Mouse (Mus musculus) adrenal gland, adult (tissue): ENCODE measurements around the gene Xcl1.

Experiments used
- DNase-seq, 2 experiments: peaks; one replicate each; pipeline ENCODE4 v3.0.0; 2022 to 2023; ENCODE audit warnings: low spot score in 1 of 2; ENCODE audit not compliant: inconsistent age in 2 of 2

Gene Xcl1

GRCm38 (mm10) chr1:164926534-164927160 lies 8.7 kb downstream of the Xcl1 start:
- peak; percentile 33 to 73 for DNase-seq

DNA sequence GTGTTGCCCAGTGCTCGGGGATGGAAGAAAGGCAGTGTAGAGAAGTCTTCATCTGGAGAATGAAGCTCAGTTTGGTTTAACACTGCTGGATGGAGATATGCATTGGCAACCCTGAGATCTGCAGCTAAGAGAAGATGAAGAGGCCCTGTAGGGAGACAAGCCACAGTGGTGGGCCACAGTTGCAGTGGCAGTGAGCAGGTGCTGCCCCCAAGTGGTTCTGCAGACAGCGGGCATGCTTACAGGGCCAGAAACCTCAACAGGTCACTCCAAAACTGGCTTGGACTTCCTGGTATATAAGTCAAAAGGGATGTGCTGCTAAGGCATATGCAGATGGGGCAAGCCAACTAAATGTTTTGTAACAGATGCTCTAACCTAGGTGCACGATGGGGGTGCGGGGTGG lies 30.3 kb downstream of the Xcl1 start:
- DNase-seq = peak; percentile 30 to 66

GRCm38 (mm10) chr1:164900696-164901095 lies 34.6 kb downstream of the Xcl1 start:
- DNase-seq = peak in 1 of 2 experiments; percentile 17

DNA sequence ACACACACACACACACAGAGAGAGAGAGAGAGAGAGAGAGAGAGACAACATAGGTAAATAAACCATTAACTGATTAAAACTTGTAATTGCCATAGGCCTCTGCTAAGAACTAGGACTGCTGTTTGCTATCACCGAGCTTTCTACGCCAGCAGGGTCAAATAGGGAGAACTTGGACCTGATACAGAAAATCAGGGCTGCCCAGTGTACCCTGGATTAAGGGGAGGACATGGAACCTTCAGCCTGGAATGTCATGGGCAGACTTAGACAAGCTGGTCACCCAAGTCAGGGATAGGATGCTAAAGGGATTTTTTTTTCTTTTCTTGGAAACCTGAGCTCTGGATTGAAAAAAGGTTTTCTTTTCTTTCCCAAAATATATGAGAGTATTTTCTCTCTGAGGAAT lies 35.1 kb downstream of the Xcl1 start:
- DNase-seq = peak in 1 of 2 experiments; percentile 56

DNA sequence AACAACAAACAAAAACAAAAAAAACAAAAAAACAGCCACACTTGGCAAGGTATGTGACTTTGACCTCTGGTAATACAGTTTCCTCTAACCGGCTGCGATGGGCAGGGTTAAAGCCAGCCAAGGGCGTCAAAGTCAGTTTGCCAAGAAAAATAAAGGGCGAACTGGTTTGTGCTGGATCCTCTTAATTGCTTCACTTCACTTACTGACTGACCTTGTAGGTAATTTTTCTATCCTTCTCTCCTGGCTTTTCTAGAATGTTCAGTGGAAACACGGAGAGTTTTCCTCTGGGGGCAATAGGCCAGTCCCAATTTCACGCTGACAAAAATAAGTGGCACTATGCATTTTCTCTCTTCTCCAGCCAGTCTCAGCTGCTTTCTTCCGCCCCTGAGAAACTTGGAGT lies 35.8 kb downstream of the Xcl1 start:
- DNase-seq = peak in 1 of 2 experiments; percentile 74

DNA sequence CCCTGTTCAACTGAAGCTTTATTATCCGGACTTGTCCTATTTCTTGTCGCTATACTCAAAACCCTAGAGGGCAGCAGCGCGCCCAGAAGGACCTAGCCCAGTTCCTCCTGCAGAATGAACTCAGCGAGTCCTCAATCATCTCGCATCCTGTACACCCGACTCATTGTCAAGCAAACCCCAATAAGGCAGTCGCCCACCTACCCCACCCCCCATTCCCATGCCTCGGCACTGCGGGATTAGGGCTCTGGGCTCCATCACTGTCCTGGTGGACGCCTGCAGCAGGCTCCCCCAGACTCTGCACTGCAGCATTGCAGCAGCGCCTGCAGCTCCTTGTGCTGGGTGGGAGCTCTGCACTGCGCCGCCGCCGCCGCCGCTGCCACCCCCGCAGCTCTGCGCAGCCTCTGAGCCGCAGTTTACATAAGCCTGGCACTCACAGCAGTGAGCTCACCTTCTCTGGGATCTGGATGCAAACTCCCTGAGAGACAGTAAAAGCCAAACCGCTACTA lies 36.4 kb downstream of the Xcl1 start:
- peak; percentile 71 to 92 for DNase-seq

GRCm38 (mm10) chr1:164897163-164897817 lies 38.0 kb downstream of the Xcl1 start:
- DNase-seq = peak in 1 of 2 experiments; percentile 34

DNA sequence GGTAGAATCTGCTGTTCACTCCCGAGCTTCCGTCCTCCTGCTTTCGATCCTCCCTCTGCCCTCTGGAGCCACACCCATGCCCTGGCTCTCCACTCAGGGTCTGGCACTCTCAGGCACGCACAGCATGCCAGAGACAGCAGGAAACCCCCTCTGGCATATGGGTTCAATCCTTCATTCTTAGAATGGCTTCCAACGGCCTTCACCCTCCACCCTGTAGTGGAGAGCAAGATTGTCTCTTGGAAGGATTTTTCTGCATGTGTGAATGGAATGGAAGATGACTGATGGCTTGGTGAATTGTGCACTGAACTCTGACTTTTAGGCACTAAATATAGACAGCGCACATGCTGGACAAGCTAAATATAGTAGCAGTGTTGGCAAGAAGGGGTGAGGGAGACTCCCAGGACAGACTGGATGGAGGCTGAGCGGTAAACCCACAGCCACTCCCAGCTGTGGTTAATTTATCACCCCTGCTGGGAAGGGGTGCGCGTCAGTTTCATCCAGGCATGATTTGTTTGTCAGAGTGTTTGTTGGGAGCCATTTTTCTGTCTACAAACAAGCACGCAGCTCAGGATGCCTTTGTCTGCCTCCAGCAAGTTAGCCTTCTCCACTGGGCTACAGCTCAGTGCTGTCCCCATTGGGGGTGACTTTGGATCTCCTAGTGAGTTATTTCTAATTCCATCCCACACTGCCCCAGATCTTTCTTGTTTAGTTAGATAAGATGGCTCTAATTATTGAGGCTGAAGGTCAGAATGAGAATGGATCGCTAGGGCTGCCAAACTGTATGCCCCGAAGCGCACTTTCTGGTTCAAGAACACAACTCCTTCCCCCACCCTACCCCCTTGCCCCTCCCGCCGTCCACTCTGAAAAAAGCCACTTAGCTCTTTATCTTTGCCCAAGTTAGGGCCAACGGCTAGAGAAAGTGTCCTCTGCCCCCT lies 38.8 kb downstream of the Xcl1 start:
- DNase-seq = peak in 1 of 2 experiments; percentile 54

- no peak for DNase-seq
These were observed 39.5 kb downstream of the Xcl1 start for GRCm38 (mm10) chr1:164895806-164896205.

DNA sequence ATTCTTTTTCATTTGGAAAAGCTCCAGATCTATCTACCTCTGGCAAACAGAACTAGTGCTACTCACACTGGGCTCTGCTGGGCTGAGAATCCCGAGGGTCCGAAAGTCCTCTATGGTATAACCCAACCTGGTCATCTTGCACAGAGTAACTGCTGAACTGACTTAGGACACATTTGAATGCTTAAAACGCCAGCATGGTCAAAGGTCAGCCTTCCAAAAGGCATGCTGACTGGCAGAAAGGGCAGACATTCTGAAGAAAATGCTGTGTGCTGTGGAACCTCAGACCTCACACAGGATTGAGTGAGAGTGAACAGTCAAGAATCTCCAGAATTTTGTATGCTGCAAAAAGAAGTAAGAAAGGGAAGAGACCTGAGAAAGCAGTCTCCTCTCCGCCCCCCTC lies 45.0 kb downstream of the Xcl1 start:
- no peak for DNase-seq

DNA sequence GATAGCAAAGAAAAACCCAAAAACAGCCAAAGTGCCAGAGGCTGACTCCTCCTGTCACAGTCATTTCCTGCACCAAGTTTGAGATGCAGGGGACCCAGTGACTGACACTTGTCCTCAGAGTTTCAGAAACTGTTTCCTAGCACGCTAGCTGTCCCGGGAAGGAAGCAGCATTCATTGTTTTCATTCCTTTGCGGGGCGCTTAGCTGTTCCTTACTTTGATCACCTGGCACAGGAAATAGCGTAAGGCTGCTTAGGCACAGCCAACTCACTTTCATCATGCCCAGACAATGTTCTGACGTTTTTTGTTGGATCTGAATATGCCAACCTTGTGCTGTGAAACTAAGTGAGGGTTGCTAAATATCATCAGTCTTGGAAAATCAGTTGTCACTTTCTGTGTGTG lies 46.8 kb downstream of the Xcl1 start:
- no peak for DNase-seq

DNA sequence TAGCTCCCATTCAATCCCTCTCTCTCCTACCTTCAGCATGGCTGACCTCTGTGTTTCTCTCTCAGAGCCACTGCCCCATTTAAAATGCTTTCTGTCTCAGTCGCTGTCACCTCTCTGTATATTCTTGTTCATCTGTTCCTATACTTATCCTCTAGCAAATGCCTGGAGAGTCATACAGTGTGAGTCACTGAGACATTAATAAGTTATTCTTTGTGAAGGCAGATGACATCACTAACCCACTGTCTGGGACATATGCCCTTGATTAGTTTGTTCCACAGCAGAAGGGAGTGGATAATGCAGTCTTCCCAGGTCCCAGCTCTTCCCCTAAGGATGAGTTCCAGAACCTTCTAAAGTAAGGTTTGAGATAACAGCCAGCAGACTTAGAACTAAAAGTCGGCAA lies 47.6 kb downstream of the Xcl1 start:
- DNase-seq = peak in 1 of 2 experiments; percentile 49

- no peak for DNase-seq
These were observed 53.4 kb downstream of the Xcl1 start for GRCm38 (mm10) chr1:164881891-164882290.
